Mouse (Mus musculus) CD4-positive, CD25-positive, alpha-beta regulatory T cell, adult 4 months (primary cell): Measurements from ENCODE around the gene Rptor. TPM values are rescaled to one million over a fixed set of nuclear protein-coding genes. Genes with fewer than 3 reads are reported as not detected.

ENCODE experiments used
- ATAC-seq: one replicate; pipeline ENCODE4 v1.8.0; 2017
- polyA plus RNA-seq, 2 experiments: library from polyadenylated mRNA; unstranded; fragments of 100-300 nt; shearing (Covaris generic); gene quantifications; one replicate each; pipeline ENCODE4 v1.2.1; 2017

The Rptor gene
- polyA plus RNA-seq: 10 to 100 TPM in 1 of 2 experiments, 1 to 10 TPM in 1; 8.7 to 12.2 TPM

DNA sequence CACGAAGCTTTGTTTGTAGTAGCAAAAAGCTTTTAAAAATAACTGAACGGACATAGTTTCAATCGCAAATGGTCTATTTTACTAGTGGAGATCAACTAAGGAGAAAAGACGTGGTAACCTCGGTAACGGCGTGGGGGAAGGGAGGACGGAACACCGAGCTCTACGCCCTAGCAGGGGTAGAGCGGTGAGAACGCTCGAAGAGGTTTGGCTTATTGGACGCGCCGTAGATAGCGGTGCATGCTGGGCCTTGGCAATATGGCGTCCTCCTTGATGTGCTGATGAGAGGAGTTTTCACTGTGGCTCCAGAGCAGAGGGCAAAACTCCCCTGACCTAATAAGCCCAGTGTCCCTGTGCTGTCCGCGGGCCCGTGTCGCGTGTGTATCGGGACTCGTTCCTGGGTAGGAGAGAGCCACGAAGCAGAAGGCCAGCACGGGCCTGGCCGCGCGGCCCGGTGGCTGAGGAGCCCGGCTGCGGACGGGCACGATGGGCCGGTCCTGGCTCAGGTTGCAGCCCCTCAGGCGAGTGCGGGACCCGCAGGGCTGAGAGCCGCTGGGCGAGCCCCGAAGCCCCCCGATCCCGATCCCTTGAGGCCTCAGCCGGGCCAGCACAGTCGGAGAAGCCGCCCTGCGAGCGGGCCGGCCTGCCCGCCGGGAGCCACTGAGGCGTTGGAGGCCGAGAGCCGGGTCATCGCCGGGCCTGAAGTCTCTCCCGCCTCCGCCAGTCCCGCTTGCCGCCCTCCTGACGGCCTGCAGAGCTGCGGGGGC, at the start of gene Rptor:
Gene Rptor (plus strand): TSS at position 143 of the 764 bp plus-strand sequence.
- peak; percentile 100 for ATAC-seq

DNA sequence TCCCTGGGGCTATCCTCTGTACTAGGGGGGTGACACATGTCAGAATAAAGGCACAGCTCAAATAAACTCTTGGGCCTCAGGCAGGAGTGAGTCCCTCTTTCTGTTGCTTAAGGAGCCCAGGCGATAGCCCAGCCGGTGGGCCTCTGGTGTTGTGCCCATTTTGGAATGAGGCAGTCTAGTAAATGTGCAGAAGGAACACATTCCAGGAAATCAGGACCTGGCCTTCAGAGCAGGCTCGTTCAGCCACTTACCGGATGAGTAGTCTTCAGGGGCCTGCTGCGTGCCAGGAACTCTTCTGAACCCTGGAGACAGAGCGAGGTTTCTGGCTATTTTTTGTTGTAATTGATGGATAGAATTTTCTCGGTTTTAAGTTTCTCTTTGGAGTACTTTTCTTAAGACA, 48.0 kb upstream of the Rptor start:
- ATAC-seq: no peak

DNA sequence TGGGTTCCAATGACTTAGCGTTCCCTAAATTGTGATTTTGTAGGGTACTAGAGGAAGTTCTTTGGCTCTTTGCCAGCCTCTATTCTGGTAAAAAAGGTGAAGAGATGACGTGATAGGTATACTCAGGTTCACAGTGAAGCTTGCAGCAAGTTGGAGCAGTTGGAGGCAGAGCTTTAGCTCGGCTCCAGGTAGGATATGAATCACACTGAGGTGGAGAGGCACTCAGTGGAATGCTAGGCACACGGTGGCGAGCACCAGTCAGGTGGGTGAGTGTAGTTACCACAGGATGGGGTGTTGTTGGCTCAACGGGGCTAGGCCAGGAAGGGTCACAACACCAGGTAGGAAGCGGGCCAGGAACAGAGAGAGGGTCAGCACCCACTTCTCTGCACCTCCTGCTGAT, 47.5 kb upstream of the Rptor start:
- no peak for ATAC-seq

DNA sequence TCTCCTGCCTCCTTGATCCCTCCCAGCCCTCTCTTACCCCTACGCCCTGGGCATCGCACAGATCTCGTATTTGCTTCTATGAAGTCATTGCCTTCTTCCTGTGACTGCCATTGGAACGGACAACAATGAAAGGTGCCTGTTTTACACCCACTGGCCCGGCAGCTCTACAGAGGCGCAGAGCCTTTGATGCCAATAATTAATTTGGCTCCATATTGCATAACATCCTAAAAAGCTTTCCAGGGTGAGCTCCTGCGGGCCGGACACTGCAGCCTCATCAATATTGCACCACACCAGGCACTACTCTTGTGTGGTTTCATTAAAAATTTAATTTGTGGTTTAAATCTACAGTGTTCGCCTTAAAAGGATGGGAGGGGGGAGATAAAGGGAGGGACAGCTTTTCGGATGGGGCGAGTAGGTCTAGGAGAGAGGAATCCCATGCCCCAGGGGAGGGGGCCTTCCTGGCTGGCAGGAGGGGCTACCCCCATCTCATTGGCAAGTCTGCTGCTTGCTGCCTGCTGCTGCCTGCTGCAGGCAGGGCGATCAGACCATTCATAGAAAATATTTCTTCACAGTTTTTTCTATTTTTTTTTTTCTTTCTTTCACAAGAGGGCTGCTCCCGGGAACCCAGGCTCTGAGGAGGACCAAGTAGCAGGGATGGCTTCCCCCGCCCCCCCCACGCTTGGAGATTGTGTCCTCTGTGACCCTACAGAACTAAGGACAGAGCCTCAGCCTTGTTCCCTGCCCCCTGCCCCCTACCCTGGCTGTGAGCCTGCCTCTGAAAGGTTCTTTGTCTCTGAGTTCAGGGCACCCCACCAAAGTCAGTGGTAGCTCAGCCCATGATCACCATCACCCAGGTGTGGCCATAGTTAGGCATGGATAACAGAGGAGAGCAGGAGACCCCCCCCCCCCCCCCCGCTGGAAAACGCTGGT, 44.5 kb upstream of the Rptor start:
- no peak for ATAC-seq

DNA sequence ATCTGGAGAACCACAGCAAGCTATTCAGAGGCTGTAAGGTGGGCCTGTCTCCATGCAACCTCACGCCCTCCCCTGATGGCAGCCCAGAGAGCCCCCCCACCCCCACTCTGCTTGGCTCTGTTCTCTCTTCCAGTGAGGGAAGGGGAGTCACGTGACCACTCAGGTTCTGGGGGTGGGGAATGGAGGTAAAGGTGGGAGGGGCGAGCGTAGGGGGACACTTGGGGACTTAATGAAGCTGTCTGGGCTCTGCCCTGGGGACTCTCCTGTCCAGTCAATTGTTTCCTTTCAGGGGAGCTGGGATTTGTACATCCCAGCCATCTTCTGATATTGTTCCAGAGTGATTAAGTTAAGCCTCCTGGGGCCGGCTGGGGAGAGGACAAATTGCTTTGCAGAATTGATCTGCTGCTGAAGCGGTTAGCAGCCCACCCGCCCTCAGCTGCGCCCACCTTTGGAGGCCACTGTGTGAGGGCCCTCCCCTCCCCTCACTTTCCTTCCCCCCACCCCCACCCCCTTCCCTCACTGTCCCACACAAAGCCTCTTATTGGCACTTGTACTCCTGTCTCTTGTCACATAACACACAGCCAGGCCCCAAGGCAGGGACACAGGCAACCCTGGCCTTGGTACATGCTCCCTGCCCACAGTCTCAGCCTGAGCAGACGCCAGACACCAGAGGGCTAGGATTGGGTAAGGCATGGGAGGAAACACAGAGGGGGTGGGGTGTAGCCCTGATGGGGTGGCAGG, 43.7 kb upstream of the Rptor start:
- no peak for ATAC-seq

DNA sequence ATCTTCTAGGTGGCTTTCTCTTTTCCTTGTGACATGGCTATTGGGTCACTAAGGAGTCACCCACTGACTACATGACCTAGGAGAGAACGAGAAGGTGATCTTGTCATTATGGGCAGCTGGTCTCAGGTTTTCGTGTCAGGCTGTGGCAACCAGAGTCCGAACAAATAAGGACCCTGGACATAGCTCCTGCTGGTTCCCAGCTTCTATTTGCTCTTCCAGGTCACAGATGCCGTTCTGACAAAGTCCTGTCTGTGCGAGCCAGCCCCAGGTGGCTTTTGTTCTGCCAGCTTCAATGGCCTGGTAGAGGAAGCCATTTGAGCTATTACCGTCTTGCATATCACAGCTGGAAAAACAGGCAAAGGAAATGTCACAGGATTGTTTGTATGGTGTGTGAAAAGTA, 40.4 kb upstream of the Rptor start:
- no peak for ATAC-seq

DNA sequence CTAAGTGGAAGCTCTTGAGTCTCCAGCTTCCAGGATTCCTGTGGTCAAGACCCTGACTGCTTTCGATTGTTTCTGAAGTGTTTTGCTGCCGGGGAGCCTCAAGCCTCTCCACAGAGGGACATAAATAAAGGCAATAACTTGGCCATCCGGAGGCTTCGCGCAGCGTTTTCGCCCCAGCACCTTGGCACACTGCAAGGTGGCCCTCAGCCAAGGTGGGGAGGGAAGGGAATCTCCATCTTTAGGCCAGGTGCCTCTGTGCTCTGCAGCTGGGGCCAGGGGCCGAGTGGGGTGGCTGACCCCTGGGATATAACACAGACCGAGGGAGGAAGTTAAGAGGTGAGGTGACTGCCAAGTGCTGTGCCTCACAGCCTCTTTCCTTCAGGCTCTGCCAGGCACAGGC, 39.5 kb upstream of the Rptor start:
- no peak for ATAC-seq

DNA sequence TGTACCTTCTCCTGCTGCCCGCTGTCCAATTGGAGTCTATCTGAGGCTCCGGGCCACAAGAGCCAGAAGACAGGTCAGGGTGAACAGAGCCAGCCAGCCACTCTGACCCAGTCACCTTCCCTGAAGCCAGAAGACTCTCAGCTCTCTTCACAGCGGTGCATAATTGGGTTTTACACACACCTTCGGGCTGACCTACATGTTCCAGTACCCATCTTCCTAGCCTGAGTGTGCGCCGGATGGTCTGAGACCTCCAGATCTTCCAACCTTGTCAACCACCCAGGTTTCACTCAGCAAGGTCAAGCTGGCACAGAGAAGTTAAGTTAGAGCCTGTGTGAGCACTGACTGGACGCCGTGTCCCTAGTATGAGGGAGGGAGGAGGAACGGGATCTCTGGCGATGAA, 38.3 kb upstream of the Rptor start:
- ATAC-seq: no peak

DNA sequence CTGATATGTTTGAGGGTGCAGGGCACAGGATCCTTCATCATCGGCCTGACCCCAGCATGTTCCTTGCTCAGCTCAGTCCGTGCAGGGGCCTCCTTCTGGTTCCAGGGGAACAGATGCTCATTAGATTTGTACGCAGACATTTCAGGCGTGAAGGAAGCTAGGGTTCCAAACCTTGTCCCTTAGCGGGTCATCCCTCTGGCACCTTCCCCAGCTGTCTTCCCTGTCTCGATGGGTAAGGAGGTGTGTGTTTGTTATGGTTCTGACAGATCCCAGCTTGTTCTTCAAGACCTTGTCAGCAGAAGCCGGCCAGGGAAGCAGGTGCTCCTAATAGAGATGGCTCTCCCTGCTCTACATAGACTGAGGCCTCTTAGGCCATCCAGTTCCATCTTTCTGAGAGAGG, 37.7 kb upstream of the Rptor start:
- ATAC-seq: no peak

DNA sequence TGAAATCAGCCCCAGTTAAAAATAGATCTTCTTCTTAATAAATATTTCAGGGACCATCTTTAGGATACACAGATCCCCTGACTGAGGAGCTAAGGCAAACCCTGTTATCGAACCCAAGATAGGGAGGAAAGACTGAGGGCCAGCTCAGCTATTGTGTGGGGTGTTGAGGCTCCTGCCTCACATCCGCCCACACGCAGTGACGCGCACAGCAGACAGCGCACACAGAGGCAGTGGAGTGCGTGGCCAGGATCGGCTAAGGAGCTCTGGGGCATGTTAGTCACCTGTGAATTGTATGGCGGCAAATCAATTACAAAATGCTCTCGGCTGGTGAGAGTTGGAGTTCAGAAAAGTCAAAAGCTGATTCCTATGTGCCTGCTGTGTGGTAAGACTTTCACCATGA, 37.0 kb upstream of the Rptor start:
- ATAC-seq: no peak

DNA sequence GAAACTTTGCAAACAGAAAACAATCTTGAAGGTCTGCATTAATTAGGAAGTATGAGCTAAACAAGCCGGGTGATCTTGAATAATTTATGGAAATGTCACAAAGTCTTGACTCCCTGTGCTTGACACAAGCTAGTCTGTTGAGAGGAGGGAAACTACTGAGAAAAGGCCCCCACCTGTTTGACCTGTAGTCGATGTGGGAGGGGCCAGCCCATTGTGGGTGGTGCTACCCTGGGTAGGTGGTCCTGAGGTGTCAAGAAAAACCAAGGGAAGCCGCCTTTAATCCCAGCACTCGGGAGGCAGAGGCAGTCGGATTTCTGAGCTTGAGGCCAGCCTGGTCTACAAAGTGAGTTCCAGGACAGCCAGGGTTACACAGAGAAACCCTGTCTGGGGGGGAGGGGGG, 36.5 kb upstream of the Rptor start:
- no peak for ATAC-seq

DNA sequence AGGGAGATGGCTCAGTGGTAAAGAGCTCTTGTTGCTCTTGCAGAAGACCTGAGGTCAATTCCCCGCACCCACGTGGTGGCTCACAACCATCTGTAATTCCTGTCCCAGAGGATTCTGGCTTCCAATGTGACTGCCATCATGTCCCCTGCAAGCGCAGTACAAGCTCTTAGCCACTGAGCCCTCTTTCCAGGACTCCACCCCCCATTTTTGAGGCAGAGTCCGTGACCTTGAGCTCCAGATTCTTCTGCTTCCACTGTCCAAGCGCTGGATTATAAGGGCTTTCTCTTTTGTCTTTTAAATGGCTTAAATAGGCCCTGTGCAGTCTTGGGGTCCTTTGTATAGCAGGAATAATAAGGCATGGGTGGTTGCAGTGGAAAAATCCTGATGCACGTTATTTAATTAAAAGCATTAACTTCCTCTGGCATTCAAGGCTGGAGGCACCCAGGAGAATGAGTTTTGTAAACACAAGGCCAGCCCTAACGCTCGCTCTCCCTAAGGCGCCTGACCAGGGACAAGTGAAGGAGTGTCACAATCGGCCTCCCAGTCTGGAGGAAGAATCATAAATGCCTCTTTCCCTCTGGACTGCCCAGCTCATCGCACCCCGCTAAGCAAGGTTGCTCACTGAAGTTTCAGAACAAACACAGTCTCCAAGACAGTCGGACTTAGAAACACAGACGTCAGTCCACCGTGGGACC, 30.2 kb upstream of the Rptor start:
- no peak for ATAC-seq

DNA sequence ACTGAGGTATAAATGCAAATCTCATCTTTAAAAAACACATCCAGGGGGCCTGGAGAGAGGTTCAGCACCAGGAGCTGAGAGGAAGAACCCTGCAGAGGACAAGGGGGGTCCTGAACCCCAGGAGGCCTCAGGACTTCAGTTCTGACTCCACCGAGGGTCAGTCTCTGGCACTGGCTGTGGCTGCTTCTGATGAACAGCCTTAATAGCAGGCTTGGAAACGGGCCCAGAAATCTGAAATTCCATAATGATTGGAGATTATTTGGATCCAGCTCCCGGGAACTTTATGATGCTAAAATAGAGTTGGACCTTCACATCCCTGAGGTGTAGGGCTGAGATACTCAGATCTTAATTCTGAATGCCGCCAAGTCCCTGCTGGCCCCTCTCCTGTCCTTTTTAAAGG, 25.9 kb upstream of the Rptor start:
- ATAC-seq: no peak

DNA sequence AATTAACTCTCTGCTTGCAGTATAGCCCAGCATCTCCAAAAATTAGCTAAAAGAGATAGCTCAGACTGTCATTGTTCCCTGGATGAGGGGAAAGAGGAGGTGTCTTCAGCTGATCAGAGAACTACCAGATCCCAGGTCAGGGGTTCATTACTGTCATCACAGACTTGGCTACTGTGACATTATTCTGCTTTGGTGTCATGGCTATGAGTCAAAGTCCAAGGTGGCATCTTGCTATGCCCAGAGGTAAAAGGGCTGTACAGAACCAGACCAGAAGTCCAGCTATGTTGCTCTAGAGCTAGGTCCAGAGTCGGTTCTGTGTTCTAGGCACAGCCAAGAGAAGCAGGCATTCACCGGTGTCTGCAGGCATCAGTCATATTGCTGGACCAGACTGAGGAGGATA, 25.0 kb upstream of the Rptor start:
- no peak for ATAC-seq

DNA sequence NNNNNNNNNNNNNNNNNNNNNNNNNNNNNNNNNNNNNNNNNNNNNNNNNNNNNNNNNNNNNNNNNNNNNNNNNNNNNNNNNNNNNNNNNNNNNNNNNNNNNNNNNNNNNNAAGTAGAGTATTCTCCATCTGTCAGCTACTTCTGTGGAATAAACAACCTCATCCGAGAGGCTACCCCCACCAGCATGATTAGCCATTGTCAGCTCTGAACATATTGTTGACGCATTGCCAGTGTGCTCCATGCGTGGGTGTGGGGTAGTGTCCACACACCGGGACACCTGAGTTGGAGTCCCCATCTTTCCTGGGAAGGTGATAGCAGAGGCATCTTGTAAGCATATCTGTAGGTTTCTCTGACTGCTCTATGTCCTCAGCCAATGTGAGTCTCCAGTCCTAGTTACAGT, 16.2 kb upstream of the Rptor start:
- no peak for ATAC-seq

DNA sequence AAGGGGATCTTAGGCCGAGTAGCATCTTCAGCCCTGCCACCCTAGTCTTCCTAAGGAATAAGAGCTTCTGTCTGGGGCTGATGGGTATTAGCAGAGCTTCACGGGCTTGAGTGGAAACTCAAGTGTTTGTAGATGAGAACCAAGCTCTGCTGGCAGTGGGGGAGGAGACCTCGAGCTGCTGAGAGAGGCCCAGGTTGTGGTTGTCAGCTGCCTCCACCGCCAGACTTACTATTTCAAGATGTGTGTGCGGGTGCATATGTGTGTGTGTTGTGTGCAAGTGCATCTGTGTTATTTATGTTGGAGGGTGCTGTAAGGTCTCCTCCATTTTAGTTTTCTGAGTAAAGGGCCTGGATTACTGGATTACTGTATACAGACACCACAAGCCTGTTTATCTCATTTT, 15.6 kb upstream of the Rptor start:
- ATAC-seq: no peak

DNA sequence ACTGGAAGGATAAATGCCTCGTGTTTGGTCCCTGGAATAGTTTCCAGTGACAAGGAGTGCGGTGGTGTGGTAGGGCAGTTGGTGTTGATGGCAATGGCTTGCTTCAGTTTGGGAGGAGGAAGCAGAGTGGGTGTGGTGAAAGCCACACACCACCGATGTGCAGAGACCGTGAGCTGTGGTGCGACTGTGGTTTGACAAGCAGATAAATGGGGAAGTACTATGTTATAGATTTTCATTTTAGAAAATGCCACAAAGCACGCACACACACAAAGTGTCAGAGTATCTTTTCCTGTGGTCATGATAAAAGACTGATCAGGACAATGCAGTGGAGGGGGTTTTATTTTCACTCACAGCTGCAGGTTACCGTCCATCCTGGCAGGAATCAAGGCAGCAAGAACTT, 13.5 kb upstream of the Rptor start:
- no peak for ATAC-seq

DNA sequence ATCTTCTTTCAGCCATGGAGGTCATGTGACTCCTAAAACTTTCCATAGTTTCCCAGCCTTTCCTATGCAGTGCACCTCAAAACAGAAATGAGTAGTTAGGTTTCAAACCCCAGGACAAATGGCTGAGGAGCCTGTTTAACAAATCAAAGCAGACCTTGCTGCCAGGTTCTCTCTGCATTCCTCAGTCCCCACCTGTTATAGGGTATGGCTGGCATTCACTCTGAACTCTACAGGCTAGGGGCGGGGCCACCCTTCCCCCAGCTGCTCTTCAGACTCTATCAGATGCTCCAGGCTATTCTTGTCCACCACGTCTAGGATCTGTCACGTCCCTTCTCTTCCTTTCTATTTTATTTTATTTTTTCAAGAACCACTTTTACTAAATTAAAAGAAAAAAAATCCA, 8.7 kb upstream of the Rptor start:
- ATAC-seq: no peak

DNA sequence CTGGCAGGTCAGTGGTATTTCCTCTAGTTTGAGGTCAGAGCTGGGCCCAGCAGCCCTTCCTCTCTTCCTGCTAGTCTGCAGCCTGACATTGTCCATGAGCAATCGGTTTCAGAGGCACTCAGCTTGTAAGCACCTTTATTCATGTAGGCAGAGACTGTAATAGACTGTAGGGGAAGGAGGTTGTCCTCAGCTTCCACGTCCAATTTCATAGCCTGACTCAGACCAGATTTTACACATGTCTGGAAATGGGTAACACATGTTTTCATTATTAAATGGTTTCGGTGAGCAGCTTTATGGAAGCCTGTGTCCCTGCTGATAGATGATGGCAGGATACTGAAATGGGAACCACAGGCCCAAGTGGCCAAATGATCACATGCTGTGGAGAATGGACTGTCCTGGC, 3.8 kb upstream of the Rptor start:
- ATAC-seq: no peak

DNA sequence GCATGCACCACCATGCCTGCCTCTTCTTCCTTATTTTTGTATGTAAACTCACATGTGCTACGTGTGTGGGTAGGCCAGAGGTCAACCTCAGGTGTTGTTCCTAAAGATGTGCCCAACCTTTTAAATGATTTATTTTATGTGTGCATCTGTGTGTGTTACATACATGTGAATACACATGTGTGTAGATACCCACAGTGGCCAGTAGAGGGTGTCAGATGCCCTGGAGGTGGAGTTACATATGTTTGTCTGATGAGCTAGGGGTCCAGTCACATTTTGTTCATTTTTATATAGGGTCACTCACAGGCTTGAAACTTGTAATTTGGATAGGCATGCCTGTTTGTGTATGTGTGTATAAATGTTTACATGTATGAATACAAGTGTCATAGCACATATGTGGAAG, 2.4 kb upstream of the Rptor start:
- ATAC-seq: no peak

DNA sequence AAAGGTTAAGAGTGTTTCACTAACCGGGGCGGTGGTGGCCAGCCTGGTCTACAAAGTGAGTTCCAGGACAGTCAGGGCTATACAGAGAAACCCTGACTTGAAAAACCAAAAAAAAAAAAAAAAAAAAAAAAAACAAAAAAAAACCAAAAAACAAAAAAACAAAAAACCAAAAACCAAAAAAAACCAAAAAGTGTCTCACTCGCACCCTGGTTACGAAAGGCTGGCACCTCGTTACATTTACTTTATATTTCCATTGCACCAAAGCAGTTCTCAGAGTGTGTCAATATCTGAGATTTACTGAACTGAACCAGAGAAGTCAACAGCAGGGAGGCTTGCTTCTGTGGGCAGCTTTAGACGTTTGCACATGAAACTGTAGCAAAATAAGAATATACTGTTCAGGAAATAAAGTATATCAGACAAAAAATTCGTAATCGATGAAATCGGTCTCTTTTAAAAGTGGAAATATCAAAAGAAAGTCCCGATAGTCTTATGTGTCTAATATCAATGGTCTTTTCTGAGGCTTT, 466 bp upstream of the Rptor start:
- ATAC-seq: peak; percentile 6

DNA sequence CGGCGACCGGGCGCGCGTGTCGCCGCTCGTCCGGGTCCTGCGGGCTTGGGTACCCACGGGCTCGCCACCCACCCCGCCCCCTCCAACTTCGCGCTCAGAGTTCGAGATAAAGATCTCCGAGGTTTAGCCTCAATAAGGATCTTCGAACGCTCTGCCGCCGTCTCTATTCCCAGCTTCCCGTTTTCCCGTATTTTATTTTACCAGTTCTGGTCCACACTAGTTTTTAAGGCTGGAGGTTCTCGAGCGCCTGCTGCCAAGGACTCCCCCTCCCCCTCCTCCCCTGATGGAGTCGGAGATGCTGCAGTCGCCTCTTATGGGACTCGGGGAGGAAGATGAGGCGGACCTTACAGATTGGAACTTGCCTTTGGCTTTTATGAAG, 811 bp downstream of the Rptor start:
- ATAC-seq: no peak
